Mouse (Mus musculus) CD4-positive, CD25-positive, alpha-beta regulatory T cell, adult 2 months (primary cell): ENCODE data around the gene Lrrc45.

Source experiments
- DNase-seq: peaks from one replicate; pipeline ENCODE4 v3.0.0-alpha.2; 2012; ENCODE audit warnings: low read depth, low spot score

Lrrc45 gene

GRCm38 (mm10) chr11:120704486-120705325 lies 9.0 kb upstream of the Lrrc45 start:
- DNase-seq, result no peak

- no peak for DNase-seq
These were observed 7.6 kb upstream of the Lrrc45 start for GRCm38 (mm10) chr11:120706120-120706519.

DNA sequence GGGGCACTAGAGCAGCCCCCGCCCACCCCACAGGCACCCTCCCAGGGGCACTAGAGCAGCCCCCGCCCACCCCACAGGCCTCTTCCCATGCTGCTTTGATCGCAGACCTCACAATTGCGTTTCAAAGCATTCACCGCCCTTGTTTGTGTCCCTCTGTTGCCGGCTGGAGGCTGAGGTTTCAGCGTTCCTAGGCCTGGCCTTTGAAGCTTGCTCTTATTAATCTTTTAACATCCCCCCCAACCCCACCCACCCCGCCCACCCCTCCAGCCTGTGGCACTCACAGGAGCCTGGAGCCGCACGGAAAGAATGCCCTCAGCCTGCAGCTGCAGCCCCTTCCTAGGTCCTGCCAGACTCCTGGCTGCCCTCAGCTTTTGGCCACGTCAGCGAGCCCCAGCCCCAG lies 6.5 kb upstream of the Lrrc45 start:
- no peak for DNase-seq

- DNase-seq, result no peak
These were observed 5.8 kb upstream of the Lrrc45 start for GRCm38 (mm10) chr11:120707969-120708368.

DNA sequence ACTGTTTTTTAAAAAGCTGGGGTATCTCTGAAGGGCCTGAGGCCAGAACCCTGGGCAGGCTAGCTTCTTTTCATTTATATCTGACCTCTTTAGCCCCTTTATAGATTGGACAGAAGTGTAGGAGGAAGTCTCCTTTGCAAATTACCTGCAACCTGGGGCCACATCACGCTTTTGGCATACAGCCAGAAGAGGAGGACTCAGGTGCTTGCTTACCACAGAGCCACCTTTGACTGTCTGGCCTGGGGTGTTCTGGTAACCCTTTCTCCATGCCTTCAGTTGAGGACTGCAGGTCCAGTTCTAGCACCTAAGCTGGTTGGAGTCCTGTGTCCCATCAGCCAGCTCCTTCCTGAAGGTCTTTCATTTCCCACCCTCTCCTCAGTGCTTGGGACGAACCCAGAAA lies 4.2 kb upstream of the Lrrc45 start:
- no peak for DNase-seq

DNA sequence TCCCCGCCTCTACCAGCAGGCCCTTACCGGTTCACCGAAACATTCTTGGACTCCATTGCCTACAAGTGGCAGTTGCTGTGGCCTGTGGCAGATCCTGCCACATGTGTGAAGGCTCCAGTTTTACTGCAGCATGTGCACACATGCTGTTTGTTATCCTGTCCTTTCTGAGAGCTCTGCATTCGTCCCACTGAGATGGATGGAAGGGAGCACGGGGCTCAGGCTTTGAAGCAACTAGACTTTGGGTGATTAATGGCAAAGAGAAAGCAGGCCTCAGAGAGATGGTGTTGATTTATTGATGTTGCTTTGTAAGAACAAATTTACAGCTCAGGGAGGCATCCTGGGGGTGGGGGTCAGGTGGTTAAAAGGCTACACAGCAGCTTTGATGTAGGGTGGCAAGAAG lies 3.1 kb upstream of the Lrrc45 start:
- no peak for DNase-seq

GRCm38 (mm10) chr11:120711980-120712604 lies 1.6 kb upstream of the Lrrc45 start:
- no peak for DNase-seq

GRCm38 (mm10) chr11:120712771-120713568 lies 755 bp upstream of the Lrrc45 start:
- peak; percentile 87 for DNase-seq

GRCm38 (mm10) chr11:120714546-120714945 lies 821 bp downstream of the Lrrc45 start:
- DNase-seq, result no peak

- DNase-seq, result no peak
These were observed 1.4 kb downstream of the Lrrc45 start for GRCm38 (mm10) chr11:120715131-120715530.

DNA sequence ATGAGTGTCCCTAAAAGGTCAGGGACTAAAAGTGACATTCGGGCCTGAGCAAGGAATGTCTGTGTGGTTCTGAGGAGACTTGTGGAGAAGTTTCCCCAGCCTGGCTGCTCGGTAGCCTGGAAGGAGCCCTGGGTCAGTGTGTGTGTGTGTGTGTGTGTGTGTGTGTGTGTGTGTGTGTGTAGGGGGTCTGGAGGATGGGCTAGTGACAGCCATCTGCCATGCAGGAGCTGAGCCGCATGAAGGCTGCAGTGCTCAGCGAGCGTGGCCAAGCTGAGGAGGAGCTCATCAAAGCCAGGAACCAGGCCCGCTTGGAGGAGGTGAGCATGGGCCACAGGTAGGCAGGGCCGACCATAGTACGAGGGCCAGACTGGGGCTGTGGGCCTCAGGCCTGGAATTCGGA lies 5.5 kb downstream of the Lrrc45 start:
- DNase-seq, result no peak

DNA sequence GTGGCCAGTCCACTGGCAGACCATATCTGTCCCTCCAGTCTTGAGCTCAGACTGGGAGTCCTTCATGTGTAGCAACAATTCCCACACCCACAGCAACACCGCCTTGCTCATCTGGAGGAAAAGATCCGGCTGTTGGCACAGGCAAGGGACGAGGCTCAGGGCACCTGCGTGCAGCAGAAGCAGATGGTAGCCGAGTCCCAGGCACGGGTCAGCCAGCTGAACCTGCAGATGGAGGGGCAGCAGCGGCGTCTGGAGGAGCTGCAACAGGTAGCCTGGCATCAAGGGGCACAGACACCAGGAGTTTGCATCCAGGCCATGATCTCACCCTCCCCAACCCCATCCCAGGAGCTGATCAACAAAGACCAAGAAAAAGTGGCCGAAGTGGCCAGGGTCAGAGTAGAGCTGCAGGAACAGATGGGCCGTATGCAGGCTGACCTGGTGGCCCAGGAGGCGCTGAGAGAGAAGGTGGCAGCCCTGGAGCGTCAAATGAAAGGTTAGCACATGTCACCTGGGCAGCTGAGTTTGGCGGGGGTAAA lies 6.2 kb downstream of the Lrrc45 start:
- DNase-seq, result no peak

DNA sequence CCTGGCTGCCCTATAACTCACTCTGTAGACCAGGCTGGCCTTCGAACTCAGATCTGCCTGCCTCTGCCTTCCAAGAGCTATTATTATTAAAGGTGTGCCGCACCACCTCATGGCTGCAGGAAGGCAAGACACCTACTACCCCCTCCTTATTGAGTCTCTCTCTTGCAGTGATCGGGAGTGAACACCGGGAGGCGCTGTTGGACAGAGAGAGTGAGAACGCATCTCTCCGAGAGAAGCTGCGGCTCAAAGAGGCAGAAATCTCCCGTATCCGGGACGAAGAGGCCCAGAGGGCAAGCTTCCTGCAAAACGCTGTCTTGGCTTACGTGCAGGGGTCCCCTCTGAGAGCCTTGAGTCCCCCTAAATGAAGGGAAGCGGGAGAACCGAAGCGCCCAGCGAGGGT lies 6.7 kb downstream of the Lrrc45 start:
- peak; percentile 94 for DNase-seq

DNA sequence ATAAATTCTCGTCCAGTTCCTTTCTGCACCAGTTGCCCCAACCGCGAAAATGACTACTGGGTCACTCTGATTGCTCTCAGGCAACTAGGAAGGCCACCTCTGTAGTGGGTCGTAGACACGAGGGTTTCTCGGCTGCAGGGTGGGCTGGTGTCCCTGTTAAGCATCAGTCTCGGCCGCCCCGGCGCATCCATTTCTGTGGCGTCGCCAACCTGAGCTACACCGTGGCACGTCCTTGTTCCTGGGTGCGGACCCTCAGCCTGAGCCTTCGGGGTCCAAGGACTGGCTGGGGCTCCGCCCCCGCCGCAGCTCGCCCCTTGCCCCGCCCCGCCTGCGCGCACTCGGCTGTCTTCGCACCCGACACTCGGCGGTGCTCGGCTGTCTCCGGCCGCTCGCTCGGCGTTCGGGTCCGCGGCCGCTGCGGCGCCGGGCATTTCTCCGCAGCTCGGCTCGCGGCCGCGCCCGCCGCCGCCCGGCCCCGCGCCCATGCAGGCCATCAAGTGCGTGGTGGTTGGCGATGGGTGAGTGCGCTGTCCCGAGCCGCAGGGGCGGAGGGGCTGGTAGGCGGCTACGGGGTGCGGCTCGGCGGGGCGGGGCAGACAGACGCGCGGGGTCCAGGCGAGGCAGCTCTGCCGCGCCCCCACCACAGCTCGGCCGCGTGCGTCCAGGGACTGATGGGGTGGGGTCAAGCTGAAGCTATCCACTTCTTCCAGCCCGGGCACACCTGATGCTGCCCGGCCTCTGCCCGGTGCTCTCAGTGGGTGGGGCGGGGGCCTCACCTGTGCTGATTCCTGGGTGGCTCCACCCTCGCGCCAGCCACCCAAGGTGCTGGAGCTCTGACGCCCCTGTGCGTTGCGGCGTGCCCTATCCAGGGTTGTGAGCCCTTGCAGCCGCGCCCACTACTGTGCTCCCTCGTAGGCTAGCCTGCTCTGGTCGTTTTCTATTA lies 7.7 kb downstream of the Lrrc45 start, which contains the start of gene Rac3:
TSS of gene Rac3 (plus strand) at position 347 of the 943 bp plus-strand sequence.
- DNase-seq, result peak; percentile 65

DNA sequence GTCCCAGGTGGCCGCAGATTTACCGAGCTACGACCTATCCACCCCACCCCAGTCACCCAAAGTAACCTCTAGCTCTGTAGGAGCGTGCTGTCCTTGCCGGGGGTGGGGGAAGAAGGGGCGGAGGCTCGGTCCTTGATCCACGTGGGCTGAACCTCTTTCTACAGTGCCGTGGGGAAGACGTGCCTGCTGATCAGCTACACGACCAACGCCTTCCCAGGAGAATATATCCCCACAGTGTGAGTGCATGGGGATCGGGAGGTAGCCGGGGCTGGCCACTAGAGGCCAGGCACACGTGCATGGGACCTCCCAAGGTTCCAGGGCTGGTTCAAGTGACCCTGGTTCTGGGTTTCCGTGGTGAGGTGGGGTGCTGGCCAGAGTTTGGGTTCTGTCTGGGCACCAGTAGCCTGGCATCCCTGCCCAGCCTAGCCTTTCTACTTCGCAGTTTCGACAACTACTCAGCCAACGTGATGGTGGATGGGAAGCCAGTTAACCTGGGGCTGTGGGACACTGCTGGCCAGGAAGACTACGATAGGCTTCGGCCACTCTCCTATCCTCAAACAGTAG lies 8.4 kb downstream of the Lrrc45 start:
- no peak for DNase-seq

DNA sequence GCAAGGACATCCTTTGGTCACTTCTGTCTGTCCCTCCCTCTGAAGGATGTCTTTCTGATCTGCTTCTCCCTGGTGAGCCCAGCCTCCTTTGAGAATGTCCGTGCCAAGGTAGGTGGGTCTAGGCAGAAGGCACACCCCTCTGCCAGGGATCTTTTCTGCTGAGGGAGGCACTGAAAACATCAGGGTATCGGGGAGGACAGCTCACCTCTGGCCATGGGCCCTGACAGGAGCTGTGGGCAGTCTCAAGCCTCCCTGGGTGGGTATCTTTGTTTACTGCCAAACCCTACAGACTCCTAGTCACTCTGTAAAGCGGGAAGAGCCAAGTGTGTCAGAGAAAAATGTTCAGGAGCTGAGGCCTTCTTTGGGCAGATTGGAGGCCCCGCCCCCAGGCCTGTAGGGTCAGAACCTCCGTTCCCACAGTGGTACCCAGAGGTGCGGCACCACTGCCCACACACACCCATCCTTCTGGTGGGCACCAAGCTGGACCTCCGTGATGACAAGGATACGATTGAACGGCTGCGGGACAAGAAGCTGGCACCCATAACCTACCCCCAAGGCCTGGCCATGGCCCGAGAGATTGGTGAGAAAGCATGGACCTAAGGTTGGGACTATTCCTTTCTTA lies 9.1 kb downstream of the Lrrc45 start:
- no peak for DNase-seq

GRCm38 (mm10) chr11:120723509-120723908 lies 9.8 kb downstream of the Lrrc45 start:
- DNase-seq, result no peak

- no peak for DNase-seq
These were observed 12.8 kb downstream of the Lrrc45 start for GRCm38 (mm10) chr11:120726243-120727168.

DNA sequence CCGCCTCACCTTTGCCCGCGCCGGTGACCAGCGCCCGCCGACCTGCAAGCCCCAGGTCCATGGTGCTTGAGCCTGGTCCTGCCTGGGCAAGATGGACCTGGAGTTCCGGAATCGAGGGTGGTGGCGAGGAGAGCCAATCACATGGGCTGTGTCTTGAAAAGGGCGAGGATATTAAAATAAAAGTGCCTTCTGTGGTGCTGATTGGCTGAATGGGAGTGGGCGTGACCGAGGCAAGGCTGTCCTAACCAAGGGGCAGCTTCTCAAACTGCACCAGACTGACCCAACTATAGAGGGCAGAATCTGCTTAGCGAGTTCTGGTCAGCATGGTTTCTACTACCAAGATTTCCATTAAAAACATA lies 13.4 kb downstream of the Lrrc45 start, which contains the start of gene Dcxr:
TSS of gene Dcxr (minus strand) at position 113 of the 359 bp plus-strand sequence.
- DNase-seq, result peak; percentile 75
